Mouse (Mus musculus): ENCODE measurements around the gene Cpxm2. TPM values are rescaled to one million over a fixed set of nuclear protein-coding genes. Genes with fewer than 3 reads are reported as not detected.

The Cpxm2 gene
- total and polyA plus RNA-seq, 2 experiments from 2014 or later, result 0.37 to 1.5 TPM

- ATAC-seq (ENCODE audit: insufficient read depth, low read depth), result no peak
- Histone ChIP-seq H3K4me3 (ENCODE audit: low read depth, low read length) (no peak overlapping the region), H3K27me3 (ENCODE audit: control insufficient read depth, insufficient read depth, low read length) (no peaks in the 10 kb centered on the region), H3K4me1 (ENCODE audit: control insufficient read depth, insufficient read depth) (no peaks in the 10 kb centered on the region), H3K9me3 (replicated peaks; ENCODE audit: control insufficient read depth, low read length) (no peaks in the 10 kb centered on the region), H3K9ac (replicated peaks; ENCODE audit: low read depth, low read length) (no peak overlapping the region), H3K27ac (ENCODE audit: low read depth) (no peak overlapping the region), H3K36me3 (replicated peaks; ENCODE audit: control insufficient read depth, insufficient read depth, low read length) (no peaks in the 10 kb centered on the region), H3K4me2 (ENCODE audit: low read depth, low read length) (no peak overlapping the region)
- TF ChIP-seq EP300 (IDR thresholded peaks at IDR 0.05; ENCODE audit: low read depth) (no peak), CTCF (IDR thresholded peaks at IDR 0.05; ENCODE audit: low read depth) (no peak)
- DNase-seq (ENCODE audit: low spot score), result no peak
- WGBS, result 67% methylated on average over 7 of the region's 7 CpGs
Observed at GRCm38 (mm10) chr7:132060116-132060515, 94.4 kb downstream of the Cpxm2 start.

DNA sequence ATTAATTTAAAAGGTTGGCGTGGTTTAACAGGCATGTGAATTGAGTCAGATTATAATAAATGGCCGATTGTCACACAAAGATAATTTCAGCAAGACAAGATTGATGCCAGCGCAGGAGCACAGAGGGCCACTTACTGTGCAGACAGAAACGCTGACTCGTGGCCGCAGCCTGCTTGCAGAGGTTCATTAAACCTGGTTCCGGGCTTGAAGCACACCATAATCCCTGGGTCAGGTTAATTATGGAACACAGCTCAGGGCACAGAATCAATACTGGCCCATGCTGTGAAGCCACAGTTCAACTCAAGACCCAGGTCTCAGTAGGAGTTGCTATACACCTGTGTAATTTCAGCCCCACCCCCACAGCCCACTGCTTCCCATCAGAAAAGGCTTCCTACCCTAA, 98.0 kb downstream of the Cpxm2 start:
- no peaks in the 10 kb centered on the region for H3K27me3 ChIP-seq (ENCODE audit: control insufficient read depth, insufficient read depth, low read length)
- no peak for ATAC-seq (ENCODE audit: insufficient read depth, low read depth)
- H3K36me3 ChIP-seq (replicated peaks; ENCODE audit: control insufficient read depth, insufficient read depth, low read length), result no peaks in the 10 kb centered on the region
- H3K4me3 ChIP-seq (ENCODE audit: low read depth, low read length), result no peak overlapping the region
- no peak overlapping the region for H3K27ac ChIP-seq (ENCODE audit: low read depth)
- no peaks in the 10 kb centered on the region for H3K4me1 ChIP-seq (ENCODE audit: control insufficient read depth, insufficient read depth)
- H3K4me2 ChIP-seq (ENCODE audit: low read depth, low read length), result no peak overlapping the region
- no peaks in the 10 kb centered on the region for H3K9me3 ChIP-seq (replicated peaks; ENCODE audit: control insufficient read depth, low read length)
- DNase-seq (ENCODE audit: low spot score), result no peak
- TF ChIP-seq EP300 (IDR thresholded peaks at IDR 0.05; ENCODE audit: low read depth), result no peak
- no peak for TF ChIP-seq CTCF (IDR thresholded peaks at IDR 0.05; ENCODE audit: low read depth)
- WGBS, result 70% methylated on average over 7 of the region's 7 CpGs
- no peak overlapping the region for H3K9ac ChIP-seq (replicated peaks; ENCODE audit: low read depth, low read length)

DNA sequence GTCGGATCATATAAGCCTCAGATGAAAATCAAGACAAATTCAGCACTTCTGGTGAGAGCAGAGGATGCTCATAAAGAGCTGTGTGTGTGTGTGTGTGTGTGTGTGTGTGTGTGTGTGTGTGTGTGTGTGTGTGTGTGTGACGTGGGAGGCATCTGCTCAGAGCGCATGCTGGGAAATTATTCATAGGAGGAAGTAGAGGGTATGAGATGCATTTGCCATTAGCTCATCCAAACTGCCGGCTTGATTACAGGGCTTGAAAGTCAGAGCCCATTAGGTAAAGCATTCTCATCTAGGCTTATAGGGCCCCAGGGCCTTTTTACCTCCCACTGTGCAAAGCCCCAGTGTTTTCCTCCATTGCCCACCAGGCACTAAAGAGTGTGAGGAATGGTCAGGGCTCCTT, 107.9 kb downstream of the Cpxm2 start:
- Histone ChIP-seq H3K9ac (replicated peaks; ENCODE audit: low read depth, low read length) (no peak overlapping the region), H3K4me1 (ENCODE audit: control insufficient read depth, insufficient read depth) (no peaks in the 10 kb centered on the region), H3K36me3 (replicated peaks; ENCODE audit: control insufficient read depth, insufficient read depth, low read length) (no peaks in the 10 kb centered on the region), H3K27ac (ENCODE audit: low read depth) (no peak overlapping the region), H3K4me2 (ENCODE audit: low read depth, low read length) (no peak overlapping the region), H3K9me3 (replicated peaks; ENCODE audit: control insufficient read depth, low read length) (no peaks in the 10 kb centered on the region), H3K27me3 (ENCODE audit: control insufficient read depth, insufficient read depth, low read length) (no peaks in the 10 kb centered on the region), H3K4me3 (ENCODE audit: low read depth, low read length) (no peak overlapping the region)
- DNase-seq (ENCODE audit: low spot score) (no peak), ATAC-seq (ENCODE audit: insufficient read depth, low read depth) (no peak)
- no peak for TF ChIP-seq CTCF (IDR thresholded peaks at IDR 0.05; ENCODE audit: low read depth)
- TF ChIP-seq EP300 (IDR thresholded peaks at IDR 0.05; ENCODE audit: low read depth), result no peak
- WGBS, result 46% methylated on average over 4 of the region's 4 CpGs

GRCm38 (mm10) chr7:132031940-132032531, 122.5 kb downstream of the Cpxm2 start:
- H3K27ac ChIP-seq (ENCODE audit: low read depth), result no peak overlapping the region
- no peak overlapping the region for H3K9ac ChIP-seq (replicated peaks; ENCODE audit: low read depth, low read length)
- H3K4me1 ChIP-seq (ENCODE audit: control insufficient read depth, insufficient read depth), result no peaks in the 10 kb centered on the region
- no peaks in the 10 kb centered on the region for H3K9me3 ChIP-seq (replicated peaks; ENCODE audit: control insufficient read depth, low read length)
- WGBS, result 59% methylated on average over 6 of the region's 6 CpGs
- TF ChIP-seq EP300 (IDR thresholded peaks at IDR 0.05; ENCODE audit: low read depth) (no peak), CTCF (IDR thresholded peaks at IDR 0.05; ENCODE audit: low read depth) (no peak)
- no peaks in the 10 kb centered on the region for H3K36me3 ChIP-seq (replicated peaks; ENCODE audit: control insufficient read depth, insufficient read depth, low read length)
- no peak overlapping the region for H3K4me3 ChIP-seq (ENCODE audit: low read depth, low read length)
- ATAC-seq (ENCODE audit: insufficient read depth, low read depth), result no peak
- H3K27me3 ChIP-seq (ENCODE audit: control insufficient read depth, insufficient read depth, low read length), result no peaks in the 10 kb centered on the region
- H3K4me2 ChIP-seq (ENCODE audit: low read depth, low read length), result no peak overlapping the region
- DNase-seq (ENCODE audit: low spot score), result no peak

DNA sequence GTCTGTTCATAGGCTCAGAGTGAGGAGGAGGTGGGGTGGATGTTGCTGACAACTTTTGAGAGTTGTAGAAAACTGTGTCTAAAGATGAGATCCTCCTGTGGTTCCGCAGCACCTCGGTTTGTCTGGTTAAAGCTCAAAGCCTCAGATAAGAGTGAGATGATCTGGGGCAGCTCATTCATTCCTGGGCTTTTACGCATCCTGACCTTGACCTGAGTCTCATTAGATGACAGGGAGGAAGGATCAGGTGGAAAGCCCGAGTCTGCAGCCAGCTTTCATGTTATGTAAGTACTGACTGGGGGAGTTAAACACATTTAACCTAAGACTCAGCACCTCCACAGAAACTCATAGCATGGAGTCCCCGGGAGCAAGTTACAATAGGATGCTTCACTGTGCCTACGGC, 127.9 kb downstream of the Cpxm2 start:
- Histone ChIP-seq H3K9ac (replicated peaks; ENCODE audit: low read depth, low read length) (no peak overlapping the region), H3K36me3 (replicated peaks; ENCODE audit: control insufficient read depth, insufficient read depth, low read length) (no peaks in the 10 kb centered on the region), H3K27ac (ENCODE audit: low read depth) (no peak overlapping the region), H3K4me3 (ENCODE audit: low read depth, low read length) (no peak overlapping the region), H3K4me2 (ENCODE audit: low read depth, low read length) (no peak overlapping the region), H3K9me3 (replicated peaks; ENCODE audit: control insufficient read depth, low read length) (no peaks in the 10 kb centered on the region), H3K27me3 (ENCODE audit: control insufficient read depth, insufficient read depth, low read length) (no peaks in the 10 kb centered on the region), H3K4me1 (ENCODE audit: control insufficient read depth, insufficient read depth) (no peaks in the 10 kb centered on the region)
- no peak for TF ChIP-seq CTCF (IDR thresholded peaks at IDR 0.05; ENCODE audit: low read depth)
- no peak for TF ChIP-seq EP300 (IDR thresholded peaks at IDR 0.05; ENCODE audit: low read depth)
- WGBS, result 55% methylated on average over 6 of the region's 6 CpGs
- DNase-seq (ENCODE audit: low spot score) (no peak), ATAC-seq (ENCODE audit: insufficient read depth, low read depth) (no peak)

GRCm38 (mm10) chr7:132025591-132025990, 128.9 kb downstream of the Cpxm2 start:
- H3K36me3 ChIP-seq (replicated peaks; ENCODE audit: control insufficient read depth, insufficient read depth, low read length), result no peaks in the 10 kb centered on the region
- no peak for ATAC-seq (ENCODE audit: insufficient read depth, low read depth)
- WGBS, result 53% methylated on average over 6 of the region's 6 CpGs
- no peak overlapping the region for H3K9ac ChIP-seq (replicated peaks; ENCODE audit: low read depth, low read length)
- no peak overlapping the region for H3K4me2 ChIP-seq (ENCODE audit: low read depth, low read length)
- no peak overlapping the region for H3K27ac ChIP-seq (ENCODE audit: low read depth)
- TF ChIP-seq CTCF (IDR thresholded peaks at IDR 0.05; ENCODE audit: low read depth) (no peak), EP300 (IDR thresholded peaks at IDR 0.05; ENCODE audit: low read depth) (no peak)
- no peak for DNase-seq (ENCODE audit: low spot score)
- H3K4me1 ChIP-seq (ENCODE audit: control insufficient read depth, insufficient read depth), result no peaks in the 10 kb centered on the region
- no peak overlapping the region for H3K4me3 ChIP-seq (ENCODE audit: low read depth, low read length)
- H3K27me3 ChIP-seq (ENCODE audit: control insufficient read depth, insufficient read depth, low read length), result no peaks in the 10 kb centered on the region
- H3K9me3 ChIP-seq (replicated peaks; ENCODE audit: control insufficient read depth, low read length), result no peaks in the 10 kb centered on the region

All from heart, postnatal 0 days (tissue).